Mouse (Mus musculus) urinary bladder, postnatal 10 days (tissue): ENCODE measurements around the gene Tmeff1.

Experiments used
- DNase-seq: peaks from one replicate; pipeline ENCODE4 v3.0.0; 2022; ENCODE audit warnings: low spot score

Tmeff1 gene

DNA sequence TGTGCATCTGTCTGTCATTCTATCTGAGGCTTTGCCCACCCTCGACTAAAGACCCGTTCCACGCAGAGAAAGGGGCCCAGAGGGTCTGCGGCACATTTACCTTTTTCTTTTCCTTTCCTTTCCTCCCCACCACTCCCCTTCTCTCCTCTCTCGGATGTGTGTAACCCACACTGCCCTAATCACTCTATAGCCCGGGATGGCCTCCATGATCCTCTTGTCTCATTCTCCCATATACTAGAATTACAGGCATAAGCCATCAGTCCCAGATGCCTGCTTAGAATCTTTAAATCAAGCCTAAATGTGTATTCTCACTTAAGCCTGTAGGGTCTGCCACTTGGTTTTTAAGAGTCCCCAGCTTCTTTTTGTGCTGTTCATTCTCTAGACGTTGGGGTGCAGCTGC lies 8.6 kb upstream of the Tmeff1 start:
- no peak for DNase-seq

DNA sequence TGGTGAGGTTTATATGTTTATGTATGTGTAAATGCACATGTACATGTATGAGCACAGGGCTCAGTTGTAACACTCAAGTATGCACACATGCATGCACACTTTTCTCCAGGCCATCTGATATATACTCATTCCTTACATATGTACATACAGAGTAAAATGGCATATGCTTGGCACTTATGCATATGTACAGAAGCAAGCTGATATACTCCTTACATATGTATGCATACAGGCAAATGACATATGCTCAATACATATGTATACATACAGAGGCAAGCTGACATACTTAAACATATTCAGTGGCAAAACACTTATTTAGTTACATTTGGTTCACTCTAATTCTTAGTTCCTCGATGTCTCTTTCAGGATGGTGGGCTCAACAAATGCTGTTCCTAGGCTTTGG lies 7.1 kb upstream of the Tmeff1 start:
- DNase-seq = no peak

DNA sequence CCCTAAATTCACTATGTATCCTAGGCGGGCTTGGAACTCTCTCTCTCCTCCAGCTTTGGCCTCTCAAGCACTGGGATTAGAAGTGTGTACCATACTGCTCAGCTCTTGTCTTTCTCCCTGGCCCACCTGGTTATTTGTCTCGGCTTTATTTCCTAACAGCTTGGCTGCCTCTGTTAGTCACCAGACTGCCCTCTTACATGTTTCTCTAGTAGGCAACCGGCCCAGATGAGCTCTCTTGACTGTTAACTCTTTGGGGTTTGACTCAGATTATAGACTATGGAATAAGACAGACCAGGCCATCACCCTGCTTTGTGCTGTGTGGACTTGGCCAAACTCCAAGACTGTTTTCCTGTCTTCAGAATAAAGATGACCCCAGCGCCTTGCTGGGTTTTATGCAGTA lies 6.6 kb upstream of the Tmeff1 start:
- DNase-seq = no peak

DNA sequence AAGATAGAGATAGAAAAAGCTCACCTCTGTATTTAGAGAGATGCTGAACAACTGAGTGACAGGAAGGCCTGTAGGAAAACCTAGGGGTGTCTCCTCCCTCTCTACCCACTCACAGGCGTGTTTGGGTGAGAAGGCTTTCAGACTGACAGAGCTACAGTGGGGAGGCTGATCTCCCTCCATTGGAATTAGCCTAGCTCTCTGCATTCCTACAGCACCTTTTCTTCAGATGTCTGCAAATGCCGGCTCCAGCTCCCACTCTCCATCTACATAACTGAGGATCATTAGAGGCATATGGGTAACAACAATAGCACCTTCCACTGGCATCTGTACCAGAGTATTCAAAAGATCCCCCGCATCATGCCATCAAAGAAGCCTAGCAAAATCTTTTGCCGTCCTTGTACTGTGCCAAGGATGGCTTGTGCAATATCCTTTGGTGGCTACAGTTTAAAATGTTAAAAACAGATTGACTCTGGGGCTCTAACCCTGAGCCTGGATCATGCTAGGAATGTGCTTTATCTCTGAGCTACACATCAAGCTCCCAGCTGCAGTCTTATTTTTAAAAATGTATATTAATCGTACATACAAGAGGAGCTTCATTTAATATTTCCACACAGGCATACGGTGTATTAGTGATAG lies 5.4 kb upstream of the Tmeff1 start:
- DNase-seq = no peak

DNA sequence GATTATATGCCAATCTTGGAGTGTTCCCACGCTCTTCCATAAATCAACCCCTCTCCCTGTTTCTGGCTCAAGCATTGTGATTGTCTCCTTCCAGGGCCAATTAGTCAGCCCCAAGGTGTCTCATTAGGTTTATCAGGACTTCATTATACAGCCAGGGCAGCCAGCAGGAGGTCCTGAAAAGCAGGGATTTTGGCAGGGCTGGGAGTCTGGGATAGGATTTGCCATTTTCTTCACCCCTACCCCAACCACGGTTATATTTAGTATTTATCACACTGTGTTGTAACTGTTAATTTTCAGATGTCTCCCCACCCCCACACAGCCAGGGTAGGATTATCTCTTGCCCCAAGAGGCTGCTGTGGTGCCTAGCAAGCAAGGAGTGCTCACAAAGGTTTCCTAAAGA lies 3.8 kb upstream of the Tmeff1 start:
- no peak for DNase-seq

DNA sequence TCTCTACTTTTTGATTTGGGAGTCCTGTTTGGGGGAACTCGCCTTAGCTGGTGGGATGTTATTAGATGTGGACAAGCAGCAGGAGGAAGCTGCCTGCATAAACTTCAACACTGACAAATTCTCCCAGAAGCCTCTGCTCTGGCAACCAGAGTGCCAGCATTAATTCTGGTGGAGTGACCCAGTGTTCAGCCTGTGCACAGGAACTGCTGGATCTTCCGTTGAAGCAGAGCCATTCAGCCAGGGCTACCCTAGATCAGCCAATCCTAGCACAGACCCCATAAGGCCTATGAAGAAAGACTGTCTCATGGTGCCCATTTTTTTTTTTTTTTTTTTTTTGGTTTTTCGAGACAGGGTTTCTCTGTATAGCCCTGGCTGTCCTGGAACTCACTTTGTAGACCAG lies 3.0 kb upstream of the Tmeff1 start:
- DNase-seq = no peak

DNA sequence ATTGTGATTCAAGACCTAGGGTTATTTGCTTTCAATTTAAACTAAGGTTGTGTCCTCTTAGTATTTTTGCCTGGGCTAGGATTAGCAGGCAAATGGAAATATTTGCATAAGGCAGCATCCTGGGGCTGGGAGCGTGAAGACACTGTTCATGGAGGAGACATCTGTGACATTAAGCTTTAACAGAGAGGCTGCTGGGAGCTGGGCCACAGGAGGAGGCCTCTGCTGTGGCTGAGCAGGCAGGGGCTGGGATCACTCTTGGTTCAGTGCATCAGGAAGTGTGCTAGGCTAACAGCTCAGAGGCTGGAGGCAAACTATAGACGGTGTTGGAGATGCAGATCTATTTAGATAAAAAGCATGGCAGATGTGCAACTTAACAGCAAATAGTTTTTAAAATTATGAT lies 2.0 kb upstream of the Tmeff1 start:
- DNase-seq = no peak

DNA sequence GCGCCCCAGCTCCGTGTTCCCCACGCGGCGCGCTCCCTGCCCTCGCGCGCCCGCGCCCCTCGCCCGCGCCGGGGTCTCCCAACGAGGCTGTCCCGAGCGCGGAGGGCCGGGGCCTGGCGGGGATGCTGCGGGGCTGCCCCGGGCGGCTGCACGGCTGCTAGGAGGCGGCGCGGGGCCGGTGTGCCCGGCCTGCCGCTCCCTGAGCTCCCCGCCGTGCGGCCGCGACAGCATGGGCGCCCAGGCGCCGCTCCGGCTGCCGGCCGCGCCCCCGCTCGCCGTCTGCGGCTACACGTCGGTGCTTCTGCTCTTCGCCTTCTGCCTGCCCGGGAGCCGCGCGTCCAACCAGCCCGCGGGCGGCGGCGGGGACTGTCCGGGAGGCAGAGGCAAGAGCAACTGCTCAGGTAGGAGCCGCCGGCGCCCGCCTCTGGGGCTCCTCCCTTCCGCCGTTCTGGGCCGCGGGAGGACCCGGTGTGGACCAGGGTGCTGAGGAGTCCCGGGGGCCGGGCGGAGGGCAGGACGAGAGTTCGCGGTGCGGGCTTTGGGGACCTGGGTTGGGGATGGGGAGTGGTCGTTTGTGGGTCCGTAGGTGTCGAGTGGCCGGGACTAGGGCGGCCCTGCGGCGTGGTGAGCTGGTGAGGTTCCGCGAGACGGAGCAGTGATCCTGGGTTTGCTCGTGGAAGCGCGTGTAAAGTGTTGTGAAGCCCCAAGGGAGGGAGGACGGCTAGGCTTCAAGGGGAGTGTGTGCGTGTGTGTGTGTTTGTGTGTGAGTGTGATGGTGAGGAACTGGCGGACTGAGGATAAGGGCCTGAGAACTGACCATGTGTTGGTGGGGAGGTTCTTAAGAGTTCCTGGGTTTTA lies 496 bp downstream of the Tmeff1 start:
- peak; percentile 16 for DNase-seq

DNA sequence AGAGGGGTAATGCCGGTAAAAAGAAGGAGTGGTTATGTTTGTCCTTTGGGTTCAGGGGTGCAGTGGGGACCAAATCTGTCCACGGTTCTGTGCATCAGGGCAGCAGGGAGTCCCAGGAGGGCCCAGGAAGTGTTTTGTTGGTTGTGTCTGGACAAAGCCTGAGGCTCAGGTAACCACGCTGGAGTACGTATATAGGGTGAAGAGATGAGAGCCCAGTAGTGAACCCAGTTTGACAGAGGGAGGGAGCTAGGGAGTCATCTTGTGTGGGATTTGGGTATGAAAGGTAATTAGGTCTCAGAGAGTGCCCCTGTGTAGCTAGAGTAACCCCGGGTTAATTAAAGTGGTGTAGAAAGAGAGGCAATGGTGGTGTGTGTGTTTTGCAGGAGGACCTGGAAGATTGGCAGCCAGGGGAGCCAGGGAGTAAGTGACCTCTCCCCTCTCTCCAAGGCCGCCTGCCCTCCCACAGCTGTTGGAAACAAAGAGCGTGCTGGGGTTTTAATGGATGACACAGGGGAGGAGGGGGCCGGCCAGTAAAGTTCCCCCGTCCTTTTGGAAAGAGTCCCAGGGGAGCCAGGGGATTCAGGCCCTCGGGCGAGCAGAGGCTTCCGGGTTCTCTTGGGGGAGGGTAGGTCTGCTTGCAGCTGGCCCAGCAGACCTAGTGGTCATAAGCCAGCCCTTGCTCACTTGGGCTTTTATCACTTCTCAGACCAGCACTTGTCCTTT lies 1.3 kb downstream of the Tmeff1 start:
- DNase-seq = no peak

DNA sequence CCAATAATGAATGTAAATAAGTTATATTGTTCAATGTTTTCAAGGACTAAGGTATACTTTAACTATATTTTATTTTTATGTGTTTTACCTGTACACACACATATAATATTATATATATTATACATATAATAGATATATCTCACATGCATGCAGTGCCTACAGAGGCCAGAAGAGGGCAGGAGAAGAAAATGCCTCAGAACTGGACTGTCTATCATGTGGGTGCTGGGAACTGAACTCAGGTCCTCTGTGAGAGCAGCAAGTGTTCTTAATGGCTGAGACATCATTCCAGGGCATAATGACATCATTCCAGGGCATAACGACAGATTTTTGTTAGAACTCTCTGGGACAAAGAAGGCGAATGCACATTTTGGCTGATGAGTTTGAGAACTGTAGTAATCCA lies 2.6 kb downstream of the Tmeff1 start:
- no peak for DNase-seq

DNA sequence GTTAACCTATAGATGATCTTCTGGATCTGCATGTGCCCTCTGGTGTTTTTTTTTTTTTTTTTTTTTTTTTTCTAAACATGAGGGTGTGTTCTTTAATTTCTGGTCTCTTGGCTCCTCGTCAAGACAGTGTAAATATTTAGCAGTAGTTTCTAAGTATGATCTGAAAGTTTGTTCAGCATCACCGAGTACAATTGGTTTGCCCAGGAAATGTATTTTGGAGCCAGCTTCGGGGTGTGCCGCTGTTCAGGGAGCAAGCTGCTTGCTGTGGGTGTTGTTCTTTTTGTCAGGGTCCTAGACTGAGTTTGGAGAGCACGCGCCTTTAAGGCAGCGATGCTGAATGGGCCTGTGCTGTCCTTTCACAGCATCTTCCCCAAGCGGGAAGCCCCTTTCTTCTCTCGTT lies 3.6 kb downstream of the Tmeff1 start:
- DNase-seq = no peak

DNA sequence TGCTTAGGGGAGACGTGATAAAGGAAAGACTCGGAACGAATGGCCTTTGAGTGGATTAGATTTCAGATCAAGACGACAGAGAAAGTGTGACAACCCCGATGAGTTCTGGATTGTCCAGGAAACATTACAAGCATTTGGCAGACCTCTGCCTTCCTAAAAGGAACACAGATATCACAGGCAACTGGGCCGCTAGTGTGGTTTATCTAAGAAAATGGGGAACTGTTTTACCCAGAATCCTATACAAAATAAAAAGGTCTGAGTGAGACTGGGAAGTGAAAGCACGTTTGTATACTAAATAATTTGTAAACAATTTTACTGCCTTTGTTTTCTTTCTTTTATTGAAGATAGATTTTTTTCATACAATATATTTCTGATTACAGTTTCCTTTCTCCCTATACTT lies 5.9 kb downstream of the Tmeff1 start:
- DNase-seq = no peak

DNA sequence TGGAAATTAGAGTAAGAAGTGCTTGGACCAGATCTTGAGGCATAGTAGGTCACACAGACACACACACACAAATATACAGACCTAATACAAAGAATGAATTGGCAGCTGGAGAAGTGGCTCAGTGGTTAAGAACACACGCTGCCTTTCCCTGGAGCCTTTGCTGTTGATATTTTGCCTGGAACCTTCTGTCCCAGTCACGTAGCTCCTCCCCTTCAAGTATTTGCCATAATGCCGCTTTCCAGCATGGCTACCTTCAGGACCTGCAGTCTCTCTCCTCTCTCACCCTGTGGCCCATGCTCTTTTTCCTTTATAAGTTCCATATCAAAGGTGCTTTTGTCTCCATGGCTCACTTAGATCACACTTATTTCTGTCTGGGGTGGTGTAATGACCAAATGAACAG lies 6.4 kb downstream of the Tmeff1 start:
- no peak for DNase-seq

DNA sequence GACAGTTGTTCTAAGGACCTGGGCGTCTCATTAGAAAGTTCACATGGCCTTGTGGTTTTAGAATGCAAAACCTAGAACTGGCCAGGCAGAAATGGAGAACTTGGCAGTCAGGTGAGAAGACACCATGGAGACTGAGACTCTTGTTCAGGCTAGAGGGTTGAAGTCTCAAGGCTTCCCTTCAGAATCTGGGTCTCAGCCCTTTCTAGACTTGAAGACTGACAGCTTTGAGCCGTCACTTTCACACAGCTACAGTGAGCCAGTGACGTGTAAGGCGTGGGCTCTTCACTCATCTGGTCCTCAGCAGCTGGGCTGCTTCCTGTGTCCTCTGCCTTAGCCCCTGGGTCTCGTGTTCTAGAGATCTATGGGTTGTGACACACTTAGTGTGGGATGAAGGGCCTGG lies 7.4 kb downstream of the Tmeff1 start:
- no peak for DNase-seq

DNA sequence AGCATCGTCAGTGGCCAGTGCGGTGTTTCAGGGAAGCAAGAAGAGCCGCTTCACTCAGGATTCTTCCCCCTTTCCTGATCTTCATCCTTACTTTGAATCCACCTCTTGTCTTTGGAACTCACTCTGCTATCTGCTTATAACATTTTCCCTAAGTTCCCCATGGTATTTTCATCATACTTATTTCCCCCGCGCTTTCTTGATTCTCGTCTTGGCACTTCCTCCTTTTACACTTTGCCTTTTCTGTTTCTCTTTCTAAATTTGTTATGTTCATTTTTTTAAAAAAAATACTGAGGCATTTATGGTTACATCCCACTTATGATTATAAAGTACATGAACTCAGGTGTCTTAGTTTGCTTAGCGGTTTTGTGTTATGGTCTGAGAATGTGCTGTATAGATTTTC lies 7.9 kb downstream of the Tmeff1 start:
- DNase-seq = no peak

DNA sequence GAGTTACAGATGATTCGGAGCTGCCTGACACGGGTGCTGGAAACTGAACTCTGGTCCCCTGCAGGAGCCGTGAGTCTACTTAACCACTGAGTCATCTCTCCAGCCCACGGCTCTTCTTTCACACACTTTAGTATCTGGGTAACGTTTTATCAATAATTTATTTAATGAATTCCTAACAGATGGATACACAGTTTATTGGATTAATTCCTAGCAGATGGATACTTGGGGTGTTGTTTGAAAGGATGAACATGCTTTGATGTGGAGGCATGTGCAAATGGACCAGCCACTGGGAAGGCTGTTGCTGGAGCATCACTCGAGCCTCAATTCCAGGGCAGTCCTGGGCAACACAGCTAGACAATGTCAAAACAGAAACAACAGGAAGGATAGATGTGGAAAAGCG lies 11.1 kb downstream of the Tmeff1 start:
- DNase-seq = no peak

DNA sequence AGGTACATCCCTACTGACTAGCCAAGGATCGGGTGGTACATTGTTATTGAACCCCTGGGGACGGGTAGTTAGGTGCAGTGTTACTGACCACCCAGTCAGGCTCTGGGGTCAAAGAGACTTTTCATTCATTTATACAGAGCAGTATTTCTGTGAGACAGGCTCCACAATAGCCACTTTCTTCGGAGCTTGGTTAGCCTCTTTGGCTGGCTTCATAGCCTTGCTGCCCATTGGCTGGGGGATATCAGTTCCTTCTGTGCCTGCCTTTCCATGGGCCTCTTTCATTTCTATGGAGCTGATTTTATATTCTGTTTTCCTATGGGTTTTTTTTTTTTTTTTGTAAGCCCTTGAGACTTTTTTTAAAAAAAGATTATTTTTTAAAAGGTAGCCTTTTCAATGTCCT lies 20.7 kb downstream of the Tmeff1 start:
- no peak for DNase-seq

DNA sequence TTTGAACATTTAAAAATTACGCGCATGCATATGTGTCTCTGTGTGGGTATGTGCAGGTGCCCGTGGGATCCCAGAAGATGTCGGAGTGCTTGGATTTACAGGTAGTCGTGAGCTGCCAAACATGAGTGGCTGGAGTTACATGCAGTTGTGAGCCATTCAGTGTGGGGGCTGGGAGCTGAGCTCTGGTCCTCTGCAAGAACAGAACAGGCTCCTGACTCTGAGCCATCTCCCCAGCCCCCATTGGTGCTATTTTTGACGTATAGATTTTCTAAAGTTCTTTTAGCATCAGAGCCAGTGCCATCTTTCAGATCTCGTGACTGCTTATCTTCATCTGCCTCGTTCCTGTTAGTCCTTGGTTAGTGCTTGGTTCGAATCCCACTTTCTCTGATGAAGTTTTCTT lies 24.5 kb downstream of the Tmeff1 start:
- no peak for DNase-seq

DNA sequence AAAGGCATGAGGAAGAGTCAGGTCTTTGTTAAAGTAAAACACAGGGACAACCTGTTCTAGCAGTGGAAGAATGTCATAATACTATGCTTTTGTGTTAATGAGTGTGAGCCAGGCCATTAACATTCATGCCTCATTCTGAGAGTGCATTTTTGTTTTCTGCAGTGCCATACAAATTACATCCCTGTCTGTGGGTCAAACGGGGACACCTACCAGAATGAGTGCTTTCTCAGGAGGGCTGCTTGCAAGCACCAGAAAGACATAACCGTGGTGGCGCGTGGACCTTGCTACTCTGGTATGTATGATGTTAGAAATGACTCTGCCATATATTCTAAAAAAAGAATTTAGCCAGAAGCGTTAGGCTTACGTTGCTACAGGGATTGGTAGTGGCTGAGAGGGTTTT lies 25.3 kb downstream of the Tmeff1 start:
- no peak for DNase-seq

DNA sequence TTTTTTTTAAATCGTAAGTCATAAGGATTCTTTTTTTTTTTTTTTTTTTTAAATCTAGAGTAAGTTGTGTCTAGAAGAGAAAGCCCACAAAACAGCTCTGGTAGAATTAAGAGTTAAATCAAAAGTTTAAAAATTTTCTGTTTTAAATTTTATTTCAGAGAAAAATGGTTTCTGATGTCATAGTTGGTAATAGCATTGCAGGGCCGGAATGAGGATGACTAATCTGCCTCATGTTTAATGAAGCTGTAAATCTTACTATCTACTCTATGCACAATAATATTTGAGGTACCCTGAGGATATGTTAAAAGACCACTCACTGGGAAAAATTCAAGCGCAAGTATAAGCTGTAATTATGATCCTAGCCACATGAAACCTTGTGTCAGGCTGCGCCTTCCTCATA lies 30.5 kb downstream of the Tmeff1 start:
- DNase-seq = no peak

DNA sequence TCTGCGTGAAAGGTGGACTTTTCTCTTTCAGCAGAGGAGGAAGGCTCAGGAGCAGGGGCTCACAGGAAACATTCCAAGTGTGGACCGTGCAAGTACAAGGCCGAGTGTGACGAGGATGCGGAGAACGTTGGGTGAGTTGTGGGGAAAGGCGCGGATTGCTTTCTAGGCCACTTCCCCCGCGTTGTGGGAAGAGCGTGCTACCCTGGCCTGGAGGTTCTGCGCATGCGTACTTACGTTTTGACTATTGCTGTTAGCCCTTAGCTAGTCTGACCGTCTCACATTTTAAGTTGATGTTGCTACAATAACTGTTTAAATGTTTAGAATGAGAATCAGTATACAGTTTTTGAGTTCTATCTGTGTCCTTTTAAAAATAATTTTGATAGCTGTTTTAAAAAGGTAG lies 32.2 kb downstream of the Tmeff1 start:
- DNase-seq = no peak

DNA sequence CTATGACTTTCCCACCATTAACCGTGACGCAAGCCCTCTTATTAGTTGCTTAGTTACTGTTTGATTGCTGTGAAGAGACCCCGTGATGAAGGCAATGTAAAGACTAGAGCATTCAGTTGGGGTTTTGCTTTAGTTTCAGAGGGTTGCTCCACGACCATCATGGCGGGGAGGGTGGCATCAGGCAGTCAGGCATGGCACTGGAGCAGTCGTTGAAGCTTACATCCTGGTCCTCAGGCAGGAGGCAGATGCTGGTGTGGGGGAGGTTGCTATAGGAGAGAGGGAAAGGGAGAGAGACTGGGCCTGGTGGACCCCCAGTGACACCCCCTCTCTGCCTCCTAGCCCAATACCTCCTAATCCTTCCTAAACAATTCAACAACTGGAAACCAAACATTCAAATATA lies 35.1 kb downstream of the Tmeff1 start:
- no peak for DNase-seq

DNA sequence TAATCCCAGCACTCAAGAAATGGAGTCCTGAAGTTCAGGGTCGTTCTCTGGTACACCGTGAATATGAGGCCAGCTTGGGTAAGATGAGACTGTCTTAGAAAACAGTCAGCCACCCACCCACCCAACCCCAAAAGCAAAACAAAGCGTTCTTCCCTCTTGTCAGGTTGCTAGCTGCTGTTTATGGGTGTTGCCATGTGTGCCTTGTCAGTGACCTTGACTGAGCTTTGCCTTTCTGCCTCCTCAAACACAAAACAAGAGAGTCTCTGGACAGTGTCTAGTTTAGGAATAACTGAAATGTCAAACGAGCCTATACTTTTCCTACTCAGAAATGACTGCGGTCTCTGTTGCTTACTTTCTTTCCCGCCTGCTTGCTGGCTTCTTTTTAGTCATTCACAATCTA lies 37.3 kb downstream of the Tmeff1 start:
- DNase-seq = no peak
